Mouse (Mus musculus) neural tube, embryonic 14.5 days (tissue): ENCODE results near the gene Msmp. TPM values are rescaled to one million over a fixed set of nuclear protein-coding genes. Genes with fewer than 3 reads are reported as not detected.

Experiments
- ATAC-seq: fragments of 200-750 bp; cut with Nextera tagmentation; 2 replicates; pipeline ENCODE4 v1.8.0; 2017; ENCODE audit warnings: low read depth, mild to moderate bottlenecking, moderate TSS enrichment, moderate library complexity
- H3K27ac ChIP-seq: fragments of 300-500 bp; sonication (generic); 2 replicates; pipeline ENCODE4 v1.5.1; 2014; ENCODE audit warnings: low read depth, mild to moderate bottlenecking, control low read depth, low read length, moderate library complexity, mixed read lengths
- H3K27me3 ChIP-seq: fragments of 300-500 bp; sonication (generic); 2 replicates; pipeline ENCODE4 v1.6.1; 2014; ENCODE audit warnings: low read length; ENCODE audit not compliant: control insufficient read depth, insufficient read depth
- H3K36me3 ChIP-seq: fragments of 300-500 bp; sonication (generic); 2 replicates; pipeline ENCODE4 v1.6.1; 2014; ENCODE audit warnings: low read length, mixed read lengths; ENCODE audit not compliant: control insufficient read depth, insufficient read depth
- H3K4me1 ChIP-seq: fragments of 300-500 bp; sonication (generic); 2 replicates; pipeline ENCODE4 v1.6.1; 2014; ENCODE audit warnings: low read length; ENCODE audit not compliant: control insufficient read depth, insufficient read depth
- H3K4me2 ChIP-seq: fragments of 300-500 bp; sonication (generic); 2 replicates; pipeline ENCODE4 v1.6.1; 2014; ENCODE audit warnings: mild to moderate bottlenecking, low read depth, low read length, control low read depth
- H3K4me3 ChIP-seq: fragments of 300-500 bp; sonication (generic); 2 replicates; pipeline ENCODE4 v1.5.1; 2014; ENCODE audit warnings: low read depth, low read length, control low read depth, mixed read lengths
- H3K9ac ChIP-seq: fragments of 300-500 bp; sonication (generic); replicated peaks from 2 replicates; pipeline ENCODE4 v1.6.1; 2014; ENCODE audit warnings: low read depth, mild to moderate bottlenecking, control low read depth, low read length, mixed read lengths
- H3K9me3 ChIP-seq: fragments of 300-500 bp; sonication (generic); 2 replicates; pipeline ENCODE4 v1.6.1; 2016; ENCODE audit warnings: low read length; ENCODE audit not compliant: control insufficient read depth
- WGBS: fragments of 180-500 bp; shearing (Covaris S2); extraction: QIAGEN DNeasy Blood & Tissue Kit; methylation state at CpG from one replicate; pipeline ENCODE4 v1.1.7; 2014; 5-methylcytosine and 5-hydroxymethylcytosine counted together
- polyA plus RNA-seq: library from polyadenylated mRNA; unstranded; fragments of >200 nt; fragmentation: Nextera tagmentation; extraction: Ambion mirVana; gene quantifications from 2 replicates; pipeline ENCODE4 v1.2.1, GENCODE M21; 2014

Gene Msmp
- polyA plus RNA-seq, 1 experiment from 2014 or later, result not detected

GRCm38 (mm10) chr4:43571395-43572045, 12.8 kb downstream of the Msmp start:
- peaks cover 59% of the 10 kb centered on the region for H3K36me3 ChIP-seq
- no peaks in the 10 kb centered on the region for H3K9me3 ChIP-seq
- no peak overlapping the region for H3K27ac ChIP-seq
- no peaks in the 10 kb centered on the region for H3K27me3 ChIP-seq
- WGBS, result 87% methylated on average over 6 of the region's 6 CpGs
- H3K9ac ChIP-seq, result no peak overlapping the region
- no peak overlapping the region for H3K4me2 ChIP-seq
- H3K4me1 ChIP-seq, result peaks cover 19% of the 10 kb centered on the region
- ATAC-seq, result no peak
- no peak overlapping the region for H3K4me3 ChIP-seq

GRCm38 (mm10) chr4:43567140-43567539, 17.2 kb downstream of the Msmp start:
- 92% methylated on average over 9 of the region's 9 CpGs for WGBS
- H3K9me3 ChIP-seq, result no peaks in the 10 kb centered on the region
- peaks cover 13% of the 10 kb centered on the region for H3K4me1 ChIP-seq
- no peak overlapping the region for H3K9ac ChIP-seq
- H3K27me3 ChIP-seq, result no peaks in the 10 kb centered on the region
- no peak overlapping the region for H3K4me3 ChIP-seq
- H3K27ac ChIP-seq, result no peak overlapping the region
- no peak overlapping the region for H3K4me2 ChIP-seq
- no peak for ATAC-seq
- peaks cover 57% of the 10 kb centered on the region for H3K36me3 ChIP-seq

- H3K9me3 ChIP-seq, result no peaks in the 10 kb centered on the region
- H3K4me2 ChIP-seq, result no peak overlapping the region
- no peak overlapping the region; the same call in 1 of the 2 replicates for H3K4me3 ChIP-seq
- peaks cover 27% of the 10 kb centered on the region for H3K4me1 ChIP-seq
- peaks cover 39% of the 10 kb centered on the region for H3K36me3 ChIP-seq
- H3K27ac ChIP-seq, result no peak overlapping the region
- H3K27me3 ChIP-seq, result no peaks in the 10 kb centered on the region
- ATAC-seq, result no peak
- 46% methylated on average over 2 of the region's 2 CpGs for WGBS
- no peak overlapping the region for H3K9ac ChIP-seq
These were observed 20.1 kb downstream of the Msmp start for GRCm38 (mm10) chr4:43564231-43564630.

- no peak overlapping the region for H3K27ac ChIP-seq
- no peaks in the 10 kb centered on the region for H3K9me3 ChIP-seq
- H3K36me3 ChIP-seq, result peaks cover 35% of the 10 kb centered on the region
- peak overlapping the region; percentile 63 for H3K4me3 ChIP-seq
- ATAC-seq, result no peak
- no peaks in the 10 kb centered on the region for H3K27me3 ChIP-seq
- peak overlapping the region; percentile 95 for H3K4me2 ChIP-seq
- WGBS, result 90% methylated on average over 4 of the region's 4 CpGs
- peaks cover 32% of the 10 kb centered on the region for H3K4me1 ChIP-seq
- no peak overlapping the region; the same call in 1 of the 2 replicates for H3K9ac ChIP-seq
These were observed 20.8 kb downstream of the Msmp start for GRCm38 (mm10) chr4:43563601-43563875.

- H3K4me3 ChIP-seq, result peak overlapping the region; percentile 63
- H3K27me3 ChIP-seq, result no peaks in the 10 kb centered on the region
- ATAC-seq, result no peak; the same call in 1 of the 2 replicates
- H3K4me1 ChIP-seq, result peaks cover 32% of the 10 kb centered on the region
- no peaks in the 10 kb centered on the region for H3K9me3 ChIP-seq
- H3K27ac ChIP-seq, result peak overlapping the region; percentile 95
- H3K36me3 ChIP-seq, result peaks cover 29% of the 10 kb centered on the region
- WGBS, result 9% methylated on average over 22 of the region's 22 CpGs
- H3K9ac ChIP-seq, result peak overlapping the region; percentile 71
- peak overlapping the region; percentile 95 for H3K4me2 ChIP-seq
These were observed 21.3 kb downstream of the Msmp start for GRCm38 (mm10) chr4:43562769-43563600.

- H3K36me3 ChIP-seq, result peaks cover 22% of the 10 kb centered on the region
- H3K9me3 ChIP-seq, result no peaks in the 10 kb centered on the region
- WGBS, result under 1% methylated on average over 62 of the region's 62 CpGs
- H3K4me1 ChIP-seq, result peaks cover 32% of the 10 kb centered on the region
- H3K27ac ChIP-seq, result peak within 1 kb of the TSS; percentile 95
- H3K4me2 ChIP-seq, result peak within 1 kb of the TSS; percentile 95
- ATAC-seq, result peak; percentile 97
- peak within 1 kb of the TSS; percentile 63 for H3K4me3 ChIP-seq
- H3K27me3 ChIP-seq, result no peaks in the 10 kb centered on the region
- peak within 1 kb of the TSS; percentile 71 for H3K9ac ChIP-seq
These were observed 22.1 kb downstream of the Msmp start, which contains the start of the genes Creb3 and Tln1 for GRCm38 (mm10) chr4:43561997-43562768. Gene Creb3, plus strand, starts transcription at chr4:43562332. Gene Tln1, minus strand, starts transcription at chr4:43562691.

- H3K27me3 ChIP-seq, result no peaks in the 10 kb centered on the region
- no peaks in the 10 kb centered on the region for H3K9me3 ChIP-seq
- H3K4me2 ChIP-seq, result peak overlapping the region; percentile 80
- H3K4me3 ChIP-seq, result peak overlapping the region; percentile 63
- WGBS, result 3% methylated on average over 16 of the region's 16 CpGs
- no peak; the same call in 1 of the 2 replicates for ATAC-seq
- H3K9ac ChIP-seq, result peak overlapping the region; percentile 71
- H3K27ac ChIP-seq, result peak overlapping the region; percentile 95
- peaks cover 32% of the 10 kb centered on the region for H3K4me1 ChIP-seq
- peaks cover 15% of the 10 kb centered on the region for H3K36me3 ChIP-seq
These were observed 22.8 kb downstream of the Msmp start for GRCm38 (mm10) chr4:43561436-43561996.

- H3K4me1 ChIP-seq, result peaks cover 32% of the 10 kb centered on the region
- no peak for ATAC-seq
These were observed 23.3 kb downstream of the Msmp start for GRCm38 (mm10) chr4:43560976-43561375.

More at GRCm38 (mm10) chr4:43560976-43561375, 23.3 kb downstream of the Msmp start:
- peaks cover 10% of the 10 kb centered on the region for H3K36me3 ChIP-seq
- H3K9ac ChIP-seq, result peak overlapping the region; percentile 71; the same call in 1 of the 2 replicates
- H3K9me3 ChIP-seq, result no peaks in the 10 kb centered on the region
- H3K4me2 ChIP-seq, result peak overlapping the region; percentile 80
- H3K27me3 ChIP-seq, result no peaks in the 10 kb centered on the region
- WGBS, result 47% methylated on average over 2 of the region's 2 CpGs
- no peak overlapping the region for H3K27ac ChIP-seq
- peak overlapping the region; percentile 63 for H3K4me3 ChIP-seq
